Mouse (Mus musculus) erythroblast, embryonic 14.5 days (primary cell): ENCODE results near the gene Tmem128.

Experiments used
- GATA1 ChIP-seq: IDR thresholded peaks from 2 replicates; pipeline ENCODE4 v1.6.1; 2012; ENCODE audit warnings: low read length, inconsistent platforms, mixed read lengths
- TAL1 ChIP-seq: IDR thresholded peaks from 3 replicates; pipeline ENCODE4 v1.6.1; 2012; ENCODE audit warnings: low read length, inconsistent platforms, mixed read lengths

- TF ChIP-seq GATA1: no peak
- TF ChIP-seq TAL1: no peak
Measured at GRCm38 (mm10) chr5:38255644-38256043, 4.3 kb upstream of the Tmem128 start.
